Mouse (Mus musculus): ENCODE data around the gene Ick.
"Not testable (repeated sequence)": the region's sequence is repeated elsewhere in the genome, so short reads cannot be mapped to it uniquely, and the experiment has no call there.

Ick gene

GRCm38 (mm10) chr9:78108796-78109239 lies at the start of gene Ick, which contains the start of gene Fbxo9:
TSS of gene Ick (plus strand) at chr9:78109192.
TSS of gene Fbxo9 (minus strand) at chr9:78109065.
- DNase-seq (ENCODE audit: low spot score in 2 of 2): peak in 1 of 2 experiments; percentile 90

GRCm38 (mm10) chr9:78059525-78060120 lies 49.4 kb upstream of the Ick start:
- DNase-seq (ENCODE audit: low spot score in 2 of 2): no peak

GRCm38 (mm10) chr9:78062392-78062791 lies 46.6 kb upstream of the Ick start:
- no peak for DNase-seq (ENCODE audit: low spot score in 2 of 2)

- DNase-seq (ENCODE audit: low spot score in 2 of 2): no peak
These were observed 44.9 kb upstream of the Ick start for GRCm38 (mm10) chr9:78064121-78064520.

GRCm38 (mm10) chr9:78070496-78070895 lies 38.5 kb upstream of the Ick start:
- DNase-seq (ENCODE audit: low spot score in 2 of 2): no peak

DNA sequence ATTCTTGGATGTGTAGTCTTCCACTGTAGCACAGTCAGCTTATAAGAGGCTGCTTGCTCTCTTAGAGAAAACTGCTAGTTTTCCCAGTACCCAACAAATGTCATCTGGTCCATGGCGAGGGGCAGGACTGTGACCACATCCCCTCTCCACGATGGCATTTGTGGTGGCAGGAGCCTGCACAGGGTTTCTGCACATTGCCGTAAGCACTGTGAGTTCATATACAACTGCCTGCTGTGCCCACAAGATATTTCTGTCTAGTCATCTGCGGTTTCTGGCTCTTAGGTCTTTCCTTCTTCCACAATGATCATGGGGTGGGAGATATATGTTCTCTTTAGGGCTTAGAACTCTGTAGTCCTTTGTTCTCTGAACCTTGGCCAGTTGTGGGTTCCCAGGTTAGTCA lies 37.4 kb upstream of the Ick start:
- no peak for DNase-seq (ENCODE audit: low spot score in 2 of 2)

DNA sequence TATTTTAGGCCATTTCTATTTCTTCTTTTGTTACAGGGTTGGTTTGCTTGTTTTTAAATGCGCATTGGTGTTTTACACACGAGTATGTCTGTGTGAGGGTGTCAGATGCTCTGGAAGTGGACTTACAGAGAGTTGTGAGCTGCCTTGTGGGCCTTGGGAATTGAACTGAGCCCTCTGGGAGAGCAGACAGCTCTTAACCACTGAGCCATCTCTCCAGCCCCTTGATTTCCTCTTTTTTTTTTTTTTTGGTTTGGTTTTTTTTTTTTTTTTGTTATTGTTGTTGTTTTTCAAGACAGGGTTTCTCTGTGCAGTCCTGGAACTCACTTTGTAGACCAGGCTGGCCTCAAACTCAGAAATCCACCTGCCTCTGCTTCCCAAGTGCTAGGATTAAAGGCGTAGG lies 35.7 kb upstream of the Ick start:
- DNase-seq (ENCODE audit: low spot score in 2 of 2): not testable (repeated sequence)

- no peak for DNase-seq (ENCODE audit: low spot score in 2 of 2)
These were observed 35.2 kb upstream of the Ick start for GRCm38 (mm10) chr9:78073713-78074340.

DNA sequence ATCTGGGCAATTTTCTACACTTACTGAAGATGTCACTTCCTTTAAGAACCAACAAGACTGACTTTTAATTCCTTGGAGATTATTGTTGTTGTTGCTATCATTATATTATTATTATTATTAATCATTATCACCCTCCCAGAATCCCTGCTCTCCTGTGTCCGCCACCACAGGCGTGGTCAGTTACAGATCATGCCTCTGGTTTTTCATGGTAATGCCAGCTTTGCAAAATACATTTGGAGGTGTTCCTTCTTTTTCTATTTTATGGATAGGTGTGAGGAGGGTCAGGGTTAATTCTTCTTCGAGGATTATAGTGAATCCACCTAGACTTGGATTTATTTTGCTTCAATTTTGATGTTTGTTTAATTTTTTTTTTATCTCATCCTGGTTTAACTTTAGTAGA lies 33.7 kb upstream of the Ick start:
- no peak for DNase-seq (ENCODE audit: low spot score in 2 of 2)

- no peak for DNase-seq (ENCODE audit: low spot score in 2 of 2)
These were observed 30.8 kb upstream of the Ick start for GRCm38 (mm10) chr9:78078240-78078639.

- DNase-seq (ENCODE audit: low spot score in 2 of 2): no peak
These were observed 27.2 kb upstream of the Ick start for GRCm38 (mm10) chr9:78081835-78082234.

DNA sequence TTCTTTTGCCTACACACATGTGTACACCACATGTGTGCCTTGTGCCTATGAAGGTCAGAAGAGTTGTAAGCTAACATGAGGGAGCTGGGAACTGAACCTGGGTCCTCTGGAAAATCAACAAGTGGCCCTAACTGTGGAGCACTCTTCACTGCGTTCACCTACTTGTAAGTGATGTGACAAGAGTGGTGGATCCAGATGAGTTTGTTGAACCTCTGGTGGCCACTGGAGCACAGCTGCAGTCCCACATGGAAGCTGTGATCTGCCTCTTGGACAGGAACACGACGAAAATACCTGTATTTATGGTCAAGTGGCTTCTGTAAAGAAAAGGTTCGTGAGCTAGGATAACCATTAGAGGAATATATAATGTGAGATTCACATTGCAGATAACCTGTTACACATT lies 24.7 kb upstream of the Ick start:
- no peak for DNase-seq (ENCODE audit: low spot score in 2 of 2)

DNA sequence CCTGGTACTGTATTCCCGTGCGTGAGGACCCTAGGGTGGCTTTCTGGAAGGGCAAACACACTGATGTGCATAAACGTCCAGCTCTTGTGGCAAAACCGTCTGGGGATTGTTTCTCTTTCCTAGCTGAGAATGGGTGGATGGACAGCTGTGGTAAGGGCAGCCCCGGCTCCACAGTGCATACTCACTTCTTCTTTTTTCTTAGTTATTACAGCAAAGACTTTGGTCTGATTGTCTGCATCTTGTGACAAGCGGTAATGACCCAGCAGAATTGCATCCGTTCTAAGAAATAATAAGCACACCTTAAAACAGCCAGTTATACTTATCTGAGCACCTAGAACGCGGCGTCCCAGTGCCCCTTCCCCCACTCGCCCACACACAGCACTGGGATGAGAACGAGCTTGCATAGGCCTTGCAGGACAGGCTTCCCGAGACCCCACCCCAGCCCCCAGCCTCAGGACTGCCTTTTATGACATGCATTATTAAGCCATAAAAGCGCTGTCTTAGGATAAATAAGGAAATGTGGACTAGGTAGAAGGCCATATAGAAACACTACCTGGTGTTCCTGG lies 23.2 kb upstream of the Ick start:
- no peak for DNase-seq (ENCODE audit: low spot score in 2 of 2)

GRCm38 (mm10) chr9:78087751-78088150 lies 21.2 kb upstream of the Ick start:
- no peak for DNase-seq (ENCODE audit: low spot score in 2 of 2)

DNA sequence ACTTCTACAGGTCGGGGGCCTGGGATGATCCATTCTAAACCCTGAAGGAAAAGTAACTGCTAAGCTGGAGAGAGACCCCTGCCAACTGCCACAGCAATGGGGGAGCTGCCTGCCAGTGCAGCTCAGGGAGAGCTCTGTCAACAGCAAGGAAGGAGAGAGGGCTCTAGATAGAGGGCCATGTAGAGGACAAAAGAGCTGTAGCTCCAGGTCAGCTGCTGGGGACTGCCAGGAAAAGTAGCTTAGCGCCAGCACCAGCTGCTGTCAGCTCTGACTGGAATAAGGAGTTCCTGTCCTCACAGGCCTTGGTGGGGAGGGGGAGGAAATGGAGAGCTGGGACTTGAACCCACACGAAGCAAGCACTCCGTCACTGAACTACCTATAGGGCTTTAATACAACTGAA lies 20.5 kb upstream of the Ick start:
- DNase-seq (ENCODE audit: low spot score in 2 of 2): no peak

DNA sequence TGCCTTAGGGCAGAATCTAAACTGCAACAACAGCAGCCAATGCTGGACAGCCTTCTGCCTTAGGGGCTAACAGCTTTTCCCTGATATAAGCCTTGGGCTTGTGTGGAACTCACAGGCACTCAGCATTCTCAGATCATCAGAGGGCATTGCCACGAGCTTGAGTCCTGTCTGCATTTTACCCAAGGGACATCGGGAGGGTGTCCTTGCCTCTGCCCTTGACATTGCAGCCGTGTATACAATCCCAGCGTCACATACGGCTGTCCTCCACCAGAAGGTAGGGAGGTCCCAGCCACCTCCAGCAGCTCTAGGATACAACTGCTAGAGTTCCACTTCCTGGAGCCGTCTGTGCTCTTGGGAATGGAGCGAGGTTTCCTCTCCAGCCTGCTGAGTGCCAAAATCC lies 20.0 kb upstream of the Ick start:
- no peak for DNase-seq (ENCODE audit: low spot score in 2 of 2)

DNA sequence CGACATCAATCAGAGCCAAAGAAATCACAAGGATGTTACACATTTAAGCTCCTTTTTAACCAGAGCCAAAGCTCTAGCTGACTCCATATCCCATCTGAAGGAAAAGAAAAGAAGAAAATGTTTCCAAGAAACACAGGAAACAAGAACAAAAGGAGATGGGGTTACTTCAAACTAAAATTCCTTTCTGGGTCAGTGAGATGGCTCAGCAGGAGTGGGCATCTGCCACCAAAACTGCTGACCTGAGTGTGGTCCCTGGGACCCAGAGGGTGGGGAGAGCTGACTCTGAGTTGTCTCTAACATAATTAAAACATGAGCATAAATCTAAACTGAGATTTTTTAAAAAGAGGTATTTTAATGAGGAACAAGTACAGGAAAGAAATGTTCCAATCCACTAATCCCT lies 19.1 kb upstream of the Ick start:
- DNase-seq (ENCODE audit: low spot score in 2 of 2): no peak

GRCm38 (mm10) chr9:78090596-78090995 lies 18.4 kb upstream of the Ick start:
- no peak for DNase-seq (ENCODE audit: low spot score in 2 of 2)

DNA sequence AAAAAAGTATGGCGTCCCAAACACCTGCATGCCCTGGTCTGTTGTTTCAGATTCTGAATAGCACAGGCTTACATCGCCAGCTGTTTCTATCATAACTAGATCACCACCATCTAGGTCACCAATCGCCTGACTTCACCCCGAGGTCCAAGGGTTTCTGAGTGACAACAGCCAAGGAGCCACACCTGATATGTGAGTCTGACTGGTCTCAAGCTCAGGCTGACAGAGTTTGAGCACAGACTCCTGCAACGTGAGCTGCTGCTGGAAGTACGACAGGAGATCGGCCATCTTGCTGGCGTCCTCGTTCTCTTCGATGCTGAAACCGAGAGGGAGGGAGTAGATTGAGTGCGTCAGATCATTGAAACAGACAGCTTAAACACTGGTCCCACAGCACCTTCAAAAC lies 13.3 kb upstream of the Ick start:
- DNase-seq (ENCODE audit: low spot score in 2 of 2): no peak

GRCm38 (mm10) chr9:78096376-78096775 lies 12.6 kb upstream of the Ick start:
- peak in 1 of 2 experiments; percentile 50 for DNase-seq (ENCODE audit: low spot score in 2 of 2)

GRCm38 (mm10) chr9:78100956-78101355 lies 8.0 kb upstream of the Ick start:
- no peak for DNase-seq (ENCODE audit: low spot score in 2 of 2)

DNA sequence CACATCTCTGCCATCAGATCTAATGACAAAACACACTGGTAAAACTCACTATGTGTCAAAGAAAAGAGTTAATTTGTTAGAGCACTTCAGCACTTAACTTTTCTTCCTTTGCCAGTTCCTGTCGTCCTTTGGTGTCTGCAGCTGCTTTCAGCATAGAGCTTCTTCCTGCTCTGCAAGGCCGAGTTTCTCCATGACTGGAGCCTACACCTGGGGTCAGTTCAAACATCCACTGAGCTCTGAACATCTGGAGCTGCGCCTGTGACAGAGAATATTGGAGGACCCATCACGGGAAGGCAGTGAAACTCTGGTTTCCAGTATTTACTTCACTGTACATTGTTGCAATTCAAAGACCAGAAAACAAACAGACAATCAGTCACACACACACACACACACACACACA lies 7.6 kb upstream of the Ick start:
- DNase-seq (ENCODE audit: low spot score in 2 of 2): no peak

DNA sequence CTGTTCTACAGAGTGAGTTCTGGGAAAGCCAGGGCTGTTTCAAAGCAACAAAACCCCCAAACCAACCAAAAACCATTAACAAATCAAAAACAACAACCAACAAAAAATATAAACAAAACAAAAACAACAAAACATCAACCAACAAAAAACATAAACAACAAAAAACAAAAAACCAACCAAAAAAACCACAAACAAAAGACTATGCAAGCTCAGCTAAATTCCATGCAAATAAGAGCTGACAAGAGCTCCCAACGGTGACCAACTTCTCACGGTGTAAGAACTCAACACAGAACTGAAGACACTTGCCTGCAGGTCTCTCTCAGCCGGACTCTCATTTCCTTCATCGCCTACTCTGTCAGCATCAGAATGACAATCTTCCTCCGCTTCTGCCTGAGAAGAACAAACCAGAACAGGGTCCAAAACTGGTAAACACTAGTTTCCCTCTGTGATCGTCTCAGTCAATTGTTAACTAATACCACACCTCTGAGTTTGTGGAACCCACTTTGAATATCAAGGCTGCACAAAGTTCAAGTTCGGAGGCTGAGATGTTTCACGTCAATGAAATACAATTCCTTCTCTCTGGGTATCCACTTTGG lies 4.9 kb upstream of the Ick start:
- no peak for DNase-seq (ENCODE audit: low spot score in 2 of 2)
